Mouse (Mus musculus): ENCODE results near the gene Rgs7. TPM values are rescaled to one million over a fixed set of nuclear protein-coding genes. Genes with fewer than 3 reads are reported as not detected.

Rgs7 gene
- polyA plus RNA-seq, 1 experiment, result 52.0 TPM

GRCm38 (mm10) chr1:175143051-175143450, 349.2 kb downstream of the Rgs7 start:
- DNase-seq, result no peak
- TF ChIP-seq POLR2A (IDR thresholded peaks at IDR 0.05; ENCODE audit: borderline replicate concordance, insufficient read depth, low read length) (no peak), CTCF (IDR thresholded peaks at IDR 0.05; ENCODE audit: borderline replicate concordance, insufficient read depth, low read depth, low read length) (no peak)
- no peak overlapping the region for H3K4me3 ChIP-seq (replicated peaks; ENCODE audit: insufficient read depth, low read depth, low read length)
- no peaks in the 10 kb centered on the region for H3K27me3 ChIP-seq (ENCODE audit: control insufficient read depth, insufficient read depth, low read length)
- H3K27ac ChIP-seq (ENCODE audit: insufficient read depth, low read length), result no peak overlapping the region
- no peaks in the 10 kb centered on the region for H3K4me1 ChIP-seq (ENCODE audit: control insufficient read depth, insufficient read depth, low read length)
- 76% methylated on average over 4 of the region's 4 CpGs for WGBS

- Histone ChIP-seq H3K27ac (ENCODE audit: insufficient read depth, low read length) (no peak overlapping the region), H3K27me3 (ENCODE audit: control insufficient read depth, insufficient read depth, low read length) (no peaks in the 10 kb centered on the region)
- 4% methylated on average over 2 of the region's 2 CpGs for WGBS
These were observed 363.8 kb downstream of the Rgs7 start for GRCm38 (mm10) chr1:175128525-175128924.

GRCm38 (mm10) chr1:175124416-175124815, 367.9 kb downstream of the Rgs7 start:
- Histone ChIP-seq H3K4me1 (ENCODE audit: control insufficient read depth, insufficient read depth, low read length) (peaks cover 2% of the 10 kb centered on the region; the same call in 1 of the 2 replicates), H3K27ac (ENCODE audit: insufficient read depth, low read length) (no peak overlapping the region), H3K4me3 (replicated peaks; ENCODE audit: insufficient read depth, low read depth, low read length) (no peak overlapping the region), H3K27me3 (ENCODE audit: control insufficient read depth, insufficient read depth, low read length) (no peaks in the 10 kb centered on the region)
- 68% methylated on average over 3 of the region's 3 CpGs for WGBS
- no peak for TF ChIP-seq POLR2A (IDR thresholded peaks at IDR 0.05; ENCODE audit: borderline replicate concordance, insufficient read depth, low read length)
- no peak for TF ChIP-seq CTCF (IDR thresholded peaks at IDR 0.05; ENCODE audit: borderline replicate concordance, insufficient read depth, low read depth, low read length)
- DNase-seq, result peak in 1 of 2 experiments; percentile 26

More at GRCm38 (mm10) chr1:175128525-175128924, 363.8 kb downstream of the Rgs7 start:
- TF ChIP-seq POLR2A (IDR thresholded peaks at IDR 0.05; ENCODE audit: borderline replicate concordance, insufficient read depth, low read length), result no peak
- no peak for TF ChIP-seq CTCF (IDR thresholded peaks at IDR 0.05; ENCODE audit: borderline replicate concordance, insufficient read depth, low read depth, low read length)
- no peak overlapping the region for H3K4me3 ChIP-seq (replicated peaks; ENCODE audit: insufficient read depth, low read depth, low read length)
- DNase-seq, result peak in 1 of 2 experiments; percentile 80
- peaks cover 6% of the 10 kb centered on the region; the same call in 1 of the 2 replicates for H3K4me1 ChIP-seq (ENCODE audit: control insufficient read depth, insufficient read depth, low read length)

- DNase-seq, result peak; percentile 22 to 30
- Histone ChIP-seq H3K27ac (ENCODE audit: insufficient read depth, low read length) (no peak overlapping the region), H3K27me3 (ENCODE audit: control insufficient read depth, insufficient read depth, low read length) (no peaks in the 10 kb centered on the region), H3K4me3 (replicated peaks; ENCODE audit: insufficient read depth, low read depth, low read length) (no peak overlapping the region), H3K4me1 (ENCODE audit: control insufficient read depth, insufficient read depth, low read length) (no peaks in the 10 kb centered on the region)
- WGBS, result 63% methylated on average over 4 of the region's 4 CpGs
- TF ChIP-seq CTCF (IDR thresholded peaks at IDR 0.05; ENCODE audit: borderline replicate concordance, insufficient read depth, low read depth, low read length) (peak; percentile 23; the same call in 1 of the 2 replicates), POLR2A (IDR thresholded peaks at IDR 0.05; ENCODE audit: borderline replicate concordance, insufficient read depth, low read length) (no peak)
These were observed 373.3 kb downstream of the Rgs7 start for GRCm38 (mm10) chr1:175118904-175119555.

GRCm38 (mm10) chr1:175108270-175108860, 383.9 kb downstream of the Rgs7 start:
- Histone ChIP-seq H3K27ac (ENCODE audit: insufficient read depth, low read length) (no peak overlapping the region), H3K4me3 (replicated peaks; ENCODE audit: insufficient read depth, low read depth, low read length) (no peak overlapping the region), H3K4me1 (ENCODE audit: control insufficient read depth, insufficient read depth, low read length) (no peaks in the 10 kb centered on the region), H3K27me3 (ENCODE audit: control insufficient read depth, insufficient read depth, low read length) (no peaks in the 10 kb centered on the region)
- no peak for DNase-seq
- TF ChIP-seq CTCF (IDR thresholded peaks at IDR 0.05; ENCODE audit: borderline replicate concordance, insufficient read depth, low read depth, low read length) (no peak), POLR2A (IDR thresholded peaks at IDR 0.05; ENCODE audit: borderline replicate concordance, insufficient read depth, low read length) (no peak)
- WGBS, result 89% methylated on average over 1 of the region's 1 CpGs

- no peak for DNase-seq
- H3K27ac ChIP-seq (ENCODE audit: insufficient read depth, low read length), result no peak overlapping the region
- no peaks in the 10 kb centered on the region for H3K27me3 ChIP-seq (ENCODE audit: control insufficient read depth, insufficient read depth, low read length)
- no peaks in the 10 kb centered on the region for H3K4me1 ChIP-seq (ENCODE audit: control insufficient read depth, insufficient read depth, low read length)
- no peak for TF ChIP-seq POLR2A (IDR thresholded peaks at IDR 0.05; ENCODE audit: borderline replicate concordance, insufficient read depth, low read length)
- no peak for TF ChIP-seq CTCF (IDR thresholded peaks at IDR 0.05; ENCODE audit: borderline replicate concordance, insufficient read depth, low read depth, low read length)
- no peak overlapping the region for H3K4me3 ChIP-seq (replicated peaks; ENCODE audit: insufficient read depth, low read depth, low read length)
- 43% methylated on average over 1 of the region's 1 CpGs for WGBS
These were observed 386.0 kb downstream of the Rgs7 start for GRCm38 (mm10) chr1:175106315-175106714.

- no peak for DNase-seq
- TF ChIP-seq CTCF (IDR thresholded peaks at IDR 0.05; ENCODE audit: borderline replicate concordance, insufficient read depth, low read depth, low read length) (no peak), POLR2A (IDR thresholded peaks at IDR 0.05; ENCODE audit: borderline replicate concordance, insufficient read depth, low read length) (no peak)
- Histone ChIP-seq H3K4me1 (ENCODE audit: control insufficient read depth, insufficient read depth, low read length) (no peaks in the 10 kb centered on the region), H3K4me3 (replicated peaks; ENCODE audit: insufficient read depth, low read depth, low read length) (no peak overlapping the region), H3K27me3 (ENCODE audit: control insufficient read depth, insufficient read depth, low read length) (no peaks in the 10 kb centered on the region), H3K27ac (ENCODE audit: insufficient read depth, low read length) (no peak overlapping the region)
- WGBS, result 86% methylated on average over 5 of the region's 5 CpGs
These were observed 386.9 kb downstream of the Rgs7 start for GRCm38 (mm10) chr1:175105426-175105825.

GRCm38 (mm10) chr1:175097014-175097413, 395.3 kb downstream of the Rgs7 start:
- WGBS, result 48% methylated on average over 3 of the region's 3 CpGs
- H3K4me1 ChIP-seq (ENCODE audit: control insufficient read depth, insufficient read depth, low read length), result no peaks in the 10 kb centered on the region
- DNase-seq, result no peak
- H3K27ac ChIP-seq (ENCODE audit: insufficient read depth, low read length), result no peak overlapping the region
- H3K4me3 ChIP-seq (replicated peaks; ENCODE audit: insufficient read depth, low read depth, low read length), result no peak overlapping the region
- TF ChIP-seq CTCF (IDR thresholded peaks at IDR 0.05; ENCODE audit: borderline replicate concordance, insufficient read depth, low read depth, low read length) (no peak), POLR2A (IDR thresholded peaks at IDR 0.05; ENCODE audit: borderline replicate concordance, insufficient read depth, low read length) (no peak)
- no peaks in the 10 kb centered on the region for H3K27me3 ChIP-seq (ENCODE audit: control insufficient read depth, insufficient read depth, low read length)

All from cerebellum, adult 2 months (tissue).